Mouse (Mus musculus): Measurements from ENCODE around the gene Ttc27. TPM values are rescaled to one million over a fixed set of nuclear protein-coding genes. Genes with fewer than 3 reads are reported as not detected.

Gene Ttc27
- polyA plus RNA-seq, 1 experiment from 2014 or later, result 16.3 TPM

DNA sequence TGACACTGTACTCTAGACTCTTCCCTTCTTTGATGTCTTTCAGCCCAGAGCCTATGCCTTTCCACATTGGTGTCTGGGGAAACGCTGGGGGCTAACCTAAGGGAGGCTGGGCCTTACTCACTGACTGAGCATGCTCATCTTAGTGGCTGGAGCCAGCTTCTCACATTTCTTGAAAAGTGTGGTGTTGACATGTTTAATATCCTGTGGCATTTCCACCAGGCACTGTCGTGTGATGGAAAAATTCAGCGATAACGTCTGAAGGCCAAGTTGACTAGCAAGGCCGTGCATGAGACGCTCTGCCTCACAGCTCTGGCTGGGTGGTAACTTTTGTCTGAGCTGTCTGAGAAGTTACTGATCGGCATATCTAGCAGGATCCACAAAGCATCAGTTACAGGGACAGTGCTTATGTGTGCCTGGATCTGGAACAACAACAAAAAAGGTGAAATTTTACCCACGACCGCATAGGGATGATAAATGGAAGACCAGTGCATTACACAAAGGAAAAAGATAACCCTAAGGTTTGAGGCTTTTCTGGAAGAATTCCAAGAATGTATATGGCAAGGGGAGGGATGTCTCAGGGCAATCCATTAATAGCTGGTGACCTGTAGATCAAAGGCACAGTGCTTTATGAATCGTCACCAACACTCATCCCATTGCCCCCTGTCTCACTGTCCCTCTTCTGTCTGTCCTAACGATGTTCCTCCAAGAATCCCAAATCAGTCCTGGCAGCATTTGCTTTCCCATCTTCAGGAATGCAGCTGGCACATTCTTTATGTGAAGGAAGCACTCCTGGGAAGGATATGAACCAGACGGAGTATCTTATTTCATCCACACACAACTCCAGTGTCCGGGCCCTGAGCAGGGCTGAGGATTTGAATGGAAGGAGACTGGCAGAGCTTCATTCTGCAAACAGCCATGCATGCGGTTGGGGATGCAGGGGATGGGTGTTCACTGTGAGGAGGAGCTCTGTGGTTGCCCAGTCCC is 152.9 kb downstream of the Ttc27 start:
- no peak overlapping the region for H3K4me3 ChIP-seq
- H3K27ac ChIP-seq (replicated peaks), result no peak overlapping the region
- no peaks in the 10 kb centered on the region for H3K27me3 ChIP-seq
- peaks cover 20% of the 10 kb centered on the region for H3K4me1 ChIP-seq
- 79% methylated on average over 14 of the region's 14 CpGs for WGBS
- no peaks in the 10 kb centered on the region for H3K9me3 ChIP-seq
- H3K4me2 ChIP-seq (replicated peaks), result no peak overlapping the region
- H3K9ac ChIP-seq (replicated peaks), result no peak overlapping the region
- H3K36me3 ChIP-seq, result no peaks in the 10 kb centered on the region
- ATAC-seq (replicated peaks), result no peak

DNA sequence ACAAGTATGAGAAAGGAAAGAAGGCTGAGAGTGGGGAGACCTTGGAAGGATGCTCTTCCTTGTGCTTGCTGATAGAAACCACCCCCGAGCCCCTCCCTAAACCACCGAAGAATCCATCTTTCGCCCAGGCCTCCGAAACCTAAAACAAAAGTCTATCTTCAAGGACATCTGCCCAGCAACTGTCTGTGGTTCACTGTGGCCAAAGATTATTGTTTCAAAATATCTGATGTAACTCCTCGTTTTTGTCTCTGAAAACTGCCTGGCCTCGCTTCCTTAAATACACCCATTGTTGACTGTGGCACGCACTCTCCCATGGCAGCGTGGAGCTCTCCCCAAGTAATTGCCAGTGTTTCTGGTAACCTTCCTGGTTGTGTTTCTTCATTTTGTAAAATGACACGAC is 155.0 kb downstream of the Ttc27 start:
- no peak overlapping the region for H3K27ac ChIP-seq (replicated peaks)
- H3K9me3 ChIP-seq, result no peaks in the 10 kb centered on the region
- no peak overlapping the region for H3K4me3 ChIP-seq
- H3K4me1 ChIP-seq, result peaks cover 9% of the 10 kb centered on the region; the same call in 1 of the 2 replicates
- no peaks in the 10 kb centered on the region for H3K27me3 ChIP-seq
- 83% methylated on average over 9 of the region's 9 CpGs for WGBS
- no peak overlapping the region for H3K4me2 ChIP-seq (replicated peaks)
- no peak overlapping the region for H3K9ac ChIP-seq (replicated peaks)
- no peak for ATAC-seq (replicated peaks)
- no peaks in the 10 kb centered on the region for H3K36me3 ChIP-seq

- no peak overlapping the region for H3K9ac ChIP-seq (replicated peaks)
- peaks cover 6% of the 10 kb centered on the region; the same call in 1 of the 2 replicates for H3K4me1 ChIP-seq
- 78% methylated on average over 1 of the region's 1 CpGs for WGBS
- H3K27ac ChIP-seq (replicated peaks), result no peak overlapping the region
- ATAC-seq (replicated peaks), result no peak
- no peaks in the 10 kb centered on the region for H3K9me3 ChIP-seq
- no peak overlapping the region for H3K4me2 ChIP-seq (replicated peaks)
- no peaks in the 10 kb centered on the region for H3K36me3 ChIP-seq
- no peaks in the 10 kb centered on the region for H3K27me3 ChIP-seq
- H3K4me3 ChIP-seq, result no peak overlapping the region
These were observed 156.2 kb downstream of the Ttc27 start for GRCm38 (mm10) chr17:74873756-74874155.

DNA sequence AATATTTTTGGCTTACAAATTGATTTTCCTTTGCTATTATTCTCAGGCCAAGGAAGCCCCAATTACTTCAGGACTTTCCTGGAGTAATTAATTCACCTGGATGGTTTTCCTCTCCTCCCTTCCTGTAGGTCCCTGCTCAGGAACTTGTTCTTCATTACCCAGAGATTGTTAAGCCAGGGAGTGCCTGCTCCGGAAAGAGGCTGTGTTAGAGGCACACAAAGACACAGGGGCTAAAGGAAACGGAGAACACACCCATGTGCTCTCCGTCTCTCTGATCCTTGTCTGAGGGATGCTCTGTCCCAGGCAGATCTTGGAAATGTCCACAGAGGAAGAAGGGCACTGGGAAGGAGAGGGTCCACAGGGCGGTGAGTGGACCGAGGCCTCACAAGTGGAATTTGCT is 158.2 kb downstream of the Ttc27 start:
- WGBS, result 90% methylated on average over 5 of the region's 5 CpGs
- no peak for ATAC-seq (replicated peaks)

GRCm38 (mm10) chr17:74876954-74877353 is 159.4 kb downstream of the Ttc27 start:
- Histone ChIP-seq H3K4me2 (replicated peaks) (no peak overlapping the region), H3K4me1 (no peaks in the 10 kb centered on the region), H3K36me3 (no peaks in the 10 kb centered on the region), H3K4me3 (no peak overlapping the region), H3K27me3 (no peaks in the 10 kb centered on the region), H3K9ac (replicated peaks) (no peak overlapping the region), H3K27ac (replicated peaks) (no peak overlapping the region), H3K9me3 (no peaks in the 10 kb centered on the region)
- WGBS, result 82% methylated on average over 10 of the region's 10 CpGs
- no peak for ATAC-seq (replicated peaks)

More for the DNA sequence above, 158.2 kb downstream of the Ttc27 start:
- Histone ChIP-seq H3K4me1 (no peaks in the 10 kb centered on the region), H3K4me2 (replicated peaks) (no peak overlapping the region), H3K4me3 (no peak overlapping the region), H3K9me3 (no peaks in the 10 kb centered on the region), H3K27me3 (no peaks in the 10 kb centered on the region), H3K9ac (replicated peaks) (no peak overlapping the region), H3K27ac (replicated peaks) (no peak overlapping the region), H3K36me3 (no peaks in the 10 kb centered on the region)

DNA sequence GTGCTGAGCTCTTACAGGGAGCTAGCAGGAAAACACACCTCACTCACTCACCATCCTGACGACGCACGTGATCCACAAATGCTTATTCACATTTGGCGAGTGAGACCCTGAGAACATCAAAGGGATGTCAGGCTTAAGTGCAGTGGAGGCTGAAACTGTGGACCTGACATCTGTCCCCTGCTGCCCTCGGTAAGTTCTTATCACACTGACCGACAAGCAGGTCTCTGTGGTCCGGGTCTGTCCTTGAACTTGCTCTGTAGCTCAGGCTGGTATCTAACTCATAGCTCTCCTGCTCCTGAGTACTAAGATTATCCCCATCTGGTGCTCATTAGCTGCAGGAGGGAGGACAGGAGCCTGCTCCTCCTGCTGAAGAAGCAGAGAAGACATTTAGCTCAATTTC is 162.2 kb downstream of the Ttc27 start:
- no peaks in the 10 kb centered on the region for H3K4me1 ChIP-seq
- WGBS, result 80% methylated on average over 7 of the region's 7 CpGs
- no peaks in the 10 kb centered on the region for H3K36me3 ChIP-seq
- H3K9me3 ChIP-seq, result no peaks in the 10 kb centered on the region
- H3K27ac ChIP-seq (replicated peaks), result no peak overlapping the region
- no peaks in the 10 kb centered on the region for H3K27me3 ChIP-seq
- no peak overlapping the region for H3K4me2 ChIP-seq (replicated peaks)
- H3K4me3 ChIP-seq, result no peak overlapping the region
- no peak for ATAC-seq (replicated peaks)
- no peak overlapping the region for H3K9ac ChIP-seq (replicated peaks)

DNA sequence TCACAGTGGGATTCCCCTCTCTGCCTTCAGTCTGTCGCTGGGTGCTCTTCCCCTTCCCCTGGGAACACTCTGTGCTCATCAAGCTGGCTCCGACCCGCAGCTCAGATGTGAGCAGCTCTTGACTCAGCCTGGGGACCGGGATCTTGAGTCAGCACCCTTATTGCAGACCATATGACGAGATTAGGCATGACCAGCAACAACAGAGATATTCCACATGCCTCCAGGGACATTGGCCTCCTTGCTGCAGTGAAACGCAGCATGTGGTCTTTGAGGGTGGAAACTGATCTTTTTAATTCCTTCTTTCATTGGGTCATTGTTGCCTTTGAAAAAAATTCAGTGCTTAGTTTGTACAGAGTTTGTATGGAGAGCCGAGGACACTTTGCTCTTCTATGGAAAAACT is 169.5 kb downstream of the Ttc27 start:
- Histone ChIP-seq H3K4me2 (replicated peaks) (no peak overlapping the region), H3K4me3 (no peak overlapping the region), H3K27me3 (no peaks in the 10 kb centered on the region), H3K9me3 (no peaks in the 10 kb centered on the region), H3K36me3 (no peaks in the 10 kb centered on the region), H3K4me1 (no peaks in the 10 kb centered on the region), H3K9ac (replicated peaks) (no peak overlapping the region), H3K27ac (replicated peaks) (no peak overlapping the region)
- WGBS, result 47% methylated on average over 7 of the region's 7 CpGs
- no peak for ATAC-seq (replicated peaks)

- no peaks in the 10 kb centered on the region for H3K9me3 ChIP-seq
- no peak overlapping the region for H3K9ac ChIP-seq (replicated peaks)
- H3K4me1 ChIP-seq, result no peaks in the 10 kb centered on the region
- H3K4me3 ChIP-seq, result no peak overlapping the region
- no peak for ATAC-seq (replicated peaks)
- H3K4me2 ChIP-seq (replicated peaks), result no peak overlapping the region
- no peaks in the 10 kb centered on the region for H3K27me3 ChIP-seq
- no peaks in the 10 kb centered on the region for H3K36me3 ChIP-seq
- 79% methylated on average over 11 of the region's 11 CpGs for WGBS
- H3K27ac ChIP-seq (replicated peaks), result no peak overlapping the region
These were observed 171.5 kb downstream of the Ttc27 start for GRCm38 (mm10) chr17:74888836-74889534.

- Histone ChIP-seq H3K27me3 (no peaks in the 10 kb centered on the region), H3K4me2 (replicated peaks) (no peak overlapping the region), H3K36me3 (no peaks in the 10 kb centered on the region), H3K9me3 (no peaks in the 10 kb centered on the region), H3K27ac (replicated peaks) (no peak overlapping the region), H3K4me1 (no peaks in the 10 kb centered on the region), H3K9ac (replicated peaks) (no peak overlapping the region), H3K4me3 (no peak overlapping the region)
- no peak for ATAC-seq (replicated peaks)
- 76% methylated on average over 11 of the region's 11 CpGs for WGBS
These were observed 172.1 kb downstream of the Ttc27 start for GRCm38 (mm10) chr17:74889535-74890117.

DNA sequence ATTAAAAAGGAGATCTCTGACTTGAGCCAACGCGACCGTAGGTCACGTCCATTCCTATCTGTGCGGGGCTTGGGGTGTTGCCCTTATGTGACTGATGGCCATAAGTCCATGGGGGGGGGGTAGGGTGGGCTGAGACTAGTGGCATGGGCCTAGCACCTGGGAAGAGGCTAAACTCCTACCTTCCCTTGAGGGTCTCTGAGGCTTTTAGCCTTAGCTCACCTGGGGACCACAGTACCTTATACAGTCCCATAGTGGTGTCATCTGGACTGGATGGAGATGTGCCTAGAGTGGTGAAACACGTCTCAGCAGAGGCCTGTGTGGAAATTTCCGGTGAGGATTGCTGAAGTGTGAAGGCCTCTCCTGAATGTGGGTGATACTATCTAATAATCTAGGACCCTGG is 184.9 kb downstream of the Ttc27 start:
- H3K27ac ChIP-seq (replicated peaks), result no peak overlapping the region
- H3K36me3 ChIP-seq, result no peaks in the 10 kb centered on the region
- H3K4me3 ChIP-seq, result no peak overlapping the region
- ATAC-seq (replicated peaks), result no peak
- H3K9me3 ChIP-seq, result no peaks in the 10 kb centered on the region
- H3K4me1 ChIP-seq, result no peaks in the 10 kb centered on the region
- no peaks in the 10 kb centered on the region for H3K27me3 ChIP-seq
- no peak overlapping the region for H3K9ac ChIP-seq (replicated peaks)
- H3K4me2 ChIP-seq (replicated peaks), result no peak overlapping the region
- WGBS, result 95% methylated on average over 7 of the region's 7 CpGs

GRCm38 (mm10) chr17:74903411-74904331 is 186.1 kb downstream of the Ttc27 start:
- no peak overlapping the region for H3K4me2 ChIP-seq (replicated peaks)
- H3K27me3 ChIP-seq, result no peaks in the 10 kb centered on the region
- peak; percentile 53; the same call in 1 of the 2 replicates for ATAC-seq (replicated peaks)
- H3K4me1 ChIP-seq, result no peaks in the 10 kb centered on the region
- no peaks in the 10 kb centered on the region for H3K9me3 ChIP-seq
- H3K27ac ChIP-seq (replicated peaks), result no peak overlapping the region
- WGBS, result 36% methylated on average over 16 of the region's 16 CpGs
- H3K4me3 ChIP-seq, result no peak overlapping the region
- no peak overlapping the region for H3K9ac ChIP-seq (replicated peaks)
- no peaks in the 10 kb centered on the region for H3K36me3 ChIP-seq

Data from forebrain, embryonic 15.5 days (tissue).